In genomic region chr7:101376701-101377340, GRCm38 (mm10) we compare ENCODE assay signal across 8 mouse cellular contexts. TPM values are rescaled to one million over a fixed set of nuclear protein-coding genes. Genes with fewer than 3 reads are reported as not detected.
DNase-seq lines count a peak whose midpoint lies in the region; ATAC-seq lines count a peak whose summit lies in the region.
"Had no signal": no experiment of that assay in that cellular context is flagged by ENCODE, and none has a peak within 500 bp of the region (broad histone marks: within the 10 kb centered on the region; RNA-seq: fewer than 3 reads in every experiment).

No protein-coding gene starts in this region.

- no peak for DNase-seq in neural tube, embryonic 10.5 days (ENCODE audit: extremely low spot score, low spot score)
- DNase-seq in left cerebral cortex, postnatal 14 days (ENCODE audit: low spot score in 2 of 2), result no peak
- DNase-seq in natural killer cell, adult 2 months (ENCODE audit: low spot score in 2 of 2), result no peak

- 56% methylated on average over 10 of the region's 10 CpGs for WGBS in kidney, embryonic 15.5 days
- WGBS in kidney, embryonic 14.5 days, result 52% methylated on average over 10 of the region's 10 CpGs
- WGBS in neural tube, embryonic 14.5 days, result 45% methylated on average over 10 of the region's 10 CpGs
- 46% methylated on average over 10 of the region's 10 CpGs for WGBS in forebrain, embryonic 16.5 days

- H3K4me3 ChIP-seq in kidney, embryonic 15.5 days (replicated peaks), result no peak overlapping the region
- H3K4me3 ChIP-seq in kidney, embryonic 14.5 days (ENCODE audit: low read length), result no peak overlapping the region
- H3K4me3 ChIP-seq in neural tube, embryonic 14.5 days (ENCODE audit: low read depth, low read length), result no peak overlapping the region
- H3K4me3 ChIP-seq in forebrain, embryonic 16.5 days (replicated peaks; ENCODE audit: low read length), result no peak overlapping the region

- H3K9ac ChIP-seq in kidney, embryonic 15.5 days, result no peak overlapping the region
- no peak overlapping the region for H3K9ac ChIP-seq in kidney, embryonic 14.5 days (ENCODE audit: low read depth, low read length)
- no peak overlapping the region for H3K9ac ChIP-seq in neural tube, embryonic 14.5 days (replicated peaks; ENCODE audit: low read depth, low read length)
- no peak overlapping the region for H3K9ac ChIP-seq in forebrain, embryonic 16.5 days (replicated peaks; ENCODE audit: low read depth, low read length)

- H3K27me3 ChIP-seq in kidney, embryonic 15.5 days, result no peaks in the 10 kb centered on the region
- H3K27me3 ChIP-seq in kidney, embryonic 14.5 days (ENCODE audit: control insufficient read depth, insufficient read depth, low read length), result no peaks in the 10 kb centered on the region
- no peaks in the 10 kb centered on the region for H3K27me3 ChIP-seq in neural tube, embryonic 14.5 days (ENCODE audit: control insufficient read depth, insufficient read depth, low read length)
- H3K27me3 ChIP-seq in forebrain, embryonic 16.5 days (replicated peaks; ENCODE audit: control insufficient read depth, insufficient read depth, low read length), result no peaks in the 10 kb centered on the region

- no peaks in the 10 kb centered on the region for H3K9me3 ChIP-seq in kidney, embryonic 15.5 days (replicated peaks)
- no peaks in the 10 kb centered on the region for H3K9me3 ChIP-seq in kidney, embryonic 14.5 days (ENCODE audit: control insufficient read depth, low read length)
- no peaks in the 10 kb centered on the region for H3K9me3 ChIP-seq in neural tube, embryonic 14.5 days (ENCODE audit: control insufficient read depth, low read length)
- H3K9me3 ChIP-seq in forebrain, embryonic 16.5 days (ENCODE audit: control insufficient read depth, low read length), result no peaks in the 10 kb centered on the region

- no peak for ATAC-seq in kidney, embryonic 15.5 days (replicated peaks; ENCODE audit: low FRiP score)
- ATAC-seq in kidney, embryonic 14.5 days (ENCODE audit: low FRiP score, low TSS enrichment), result no peak
- ATAC-seq in neural tube, embryonic 14.5 days (ENCODE audit: low read depth), result peak; percentile 77; the same call in 1 of the 2 replicates
- ATAC-seq in forebrain, embryonic 16.5 days, result peak; percentile 69

- H3K36me3 ChIP-seq in kidney, embryonic 15.5 days, result no peaks in the 10 kb centered on the region
- H3K36me3 ChIP-seq in kidney, embryonic 14.5 days (ENCODE audit: control insufficient read depth, insufficient read depth, low read length), result no peaks in the 10 kb centered on the region
- H3K36me3 ChIP-seq in neural tube, embryonic 14.5 days (ENCODE audit: control insufficient read depth, insufficient read depth, low read length), result no peaks in the 10 kb centered on the region
- H3K36me3 ChIP-seq in forebrain, embryonic 16.5 days (ENCODE audit: control insufficient read depth, insufficient read depth), result no peaks in the 10 kb centered on the region

- H3K4me1 ChIP-seq in kidney, embryonic 15.5 days, result peaks cover 41% of the 10 kb centered on the region
- peaks cover 13% of the 10 kb centered on the region; the same call in 1 of the 2 replicates for H3K4me1 ChIP-seq in kidney, embryonic 14.5 days (ENCODE audit: control insufficient read depth, insufficient read depth, low read length)
- H3K4me1 ChIP-seq in neural tube, embryonic 14.5 days (ENCODE audit: control insufficient read depth, insufficient read depth, low read length), result peaks cover 5% of the 10 kb centered on the region; the same call in 1 of the 2 replicates
- H3K4me1 ChIP-seq in forebrain, embryonic 16.5 days (replicated peaks; ENCODE audit: control insufficient read depth, insufficient read depth, low read length), result peaks cover 18% of the 10 kb centered on the region

- H3K4me2 ChIP-seq in kidney, embryonic 15.5 days, result no peak overlapping the region
- H3K4me2 ChIP-seq in kidney, embryonic 14.5 days (replicated peaks; ENCODE audit: low read depth, low read length), result no peak overlapping the region
- no peak overlapping the region for H3K4me2 ChIP-seq in neural tube, embryonic 14.5 days (ENCODE audit: low read depth, low read length)
- no peak overlapping the region for H3K4me2 ChIP-seq in forebrain, embryonic 16.5 days (ENCODE audit: low read length)

- intact Hi-C loops in left cerebral cortex, postnatal 14 days (cut with DNase I), result loop anchor here (10.0 kb wide), 1 partner anchor 462 kb away; no protein-coding TSS in a partner anchor

- peak overlapping the region; percentile 89 for H3K27ac ChIP-seq in kidney, embryonic 15.5 days
- no peak overlapping the region for H3K27ac ChIP-seq in kidney, embryonic 14.5 days (ENCODE audit: low read depth, low read length)
- H3K27ac ChIP-seq in neural tube, embryonic 14.5 days (ENCODE audit: low read depth, low read length), result peak overlapping the region; percentile 39; the same call in 1 of the 2 replicates
- no peak overlapping the region for H3K27ac ChIP-seq in forebrain, embryonic 16.5 days (ENCODE audit: low read length)

RNA-seq across cellular contexts. Expression of gene Arap1, which starts 29.0 kb away (rescaled TPM):
- 78.9 and 97.1 TPM in 2 replicates for polyA plus RNA-seq in kidney, embryonic 15.5 days (2015; fragmentation: Nextera tagmentation; extraction: Ambion mirVana)
- polyA plus RNA-seq in kidney, embryonic 14.5 days (2014; fragmentation: Nextera tagmentation; extraction: Ambion mirVana), result 70.9 and 92.5 TPM in 2 replicates
- polyA plus RNA-seq in neural tube, embryonic 14.5 days (2014; fragmentation: Nextera tagmentation; extraction: Ambion mirVana), result 4.0 and 11.1 TPM in 2 replicates
- polyA plus RNA-seq in forebrain, embryonic 16.5 days (2015; fragmentation: Nextera tagmentation; extraction: Ambion mirVana), result 7.7 and 8.8 TPM in 2 replicates
- total RNA-seq in left cerebral cortex, postnatal 14 days (2021), result 10 to 100 TPM; 13.9 to 17.9 TPM

RNA-seq across cellular contexts. Expression of gene Gm45837, which starts 33.9 kb away (rescaled TPM):
- polyA plus RNA-seq in kidney, embryonic 15.5 days (2015; fragmentation: Nextera tagmentation; extraction: Ambion mirVana), result 0.14 and 0.21 TPM in 2 replicates
- 10.2 and 13.2 TPM in 2 replicates for polyA plus RNA-seq in kidney, embryonic 14.5 days (2014; fragmentation: Nextera tagmentation; extraction: Ambion mirVana)
- polyA plus RNA-seq in neural tube, embryonic 14.5 days (2014; fragmentation: Nextera tagmentation; extraction: Ambion mirVana), result not detected in 2 replicates
- not detected in 2 replicates for polyA plus RNA-seq in forebrain, embryonic 16.5 days (2015; fragmentation: Nextera tagmentation; extraction: Ambion mirVana)
- total RNA-seq in left cerebral cortex, postnatal 14 days (2021), result not detected
- total RNA-seq: left cerebral cortex, postnatal 25 days had no signal

RNA-seq across cellular contexts. Expression of gene Pde2a, which starts 44.7 kb away (rescaled TPM):
- 37.3 and 39.5 TPM in 2 replicates for polyA plus RNA-seq in kidney, embryonic 15.5 days (2015; fragmentation: Nextera tagmentation; extraction: Ambion mirVana)
- 11.0 and 16.4 TPM in 2 replicates for polyA plus RNA-seq in kidney, embryonic 14.5 days (2014; fragmentation: Nextera tagmentation; extraction: Ambion mirVana)
- 13.5 and 24.5 TPM in 2 replicates for polyA plus RNA-seq in neural tube, embryonic 14.5 days (2014; fragmentation: Nextera tagmentation; extraction: Ambion mirVana)
- 55.9 and 58.6 TPM in 2 replicates for polyA plus RNA-seq in forebrain, embryonic 16.5 days (2015; fragmentation: Nextera tagmentation; extraction: Ambion mirVana)
- 100 to 1,000 TPM; 349 to 363 TPM for total RNA-seq in left cerebral cortex, postnatal 14 days (2021)

RNA-seq across cellular contexts. Expression of gene Stard10, which starts 59.9 kb away (rescaled TPM):
- 55.4 and 58.5 TPM in 2 replicates for polyA plus RNA-seq in kidney, embryonic 15.5 days (2015; fragmentation: Nextera tagmentation; extraction: Ambion mirVana)
- polyA plus RNA-seq in kidney, embryonic 14.5 days (2014; fragmentation: Nextera tagmentation; extraction: Ambion mirVana), result 49.5 and 59.6 TPM in 2 replicates
- 12.6 and 17.4 TPM in 2 replicates for polyA plus RNA-seq in neural tube, embryonic 14.5 days (2014; fragmentation: Nextera tagmentation; extraction: Ambion mirVana)
- polyA plus RNA-seq in forebrain, embryonic 16.5 days (2015; fragmentation: Nextera tagmentation; extraction: Ambion mirVana), result 6.1 and 6.2 TPM in 2 replicates
- 10 to 100 TPM; 31.4 to 32.2 TPM for total RNA-seq in left cerebral cortex, postnatal 14 days (2021)

Comparison
In these comparisons a context has a peak if more than half of its experiments do, and no peak if none do; other contexts are left out.
1. H3K27ac ChIP-seq: peak in kidney, embryonic 15.5 days (single experiment) and neural tube, embryonic 14.5 days (single experiment); none in kidney, embryonic 14.5 days (single experiment) and forebrain, embryonic 16.5 days (single experiment).
2. ATAC-seq: peak in neural tube, embryonic 14.5 days (single experiment) and forebrain, embryonic 16.5 days (single experiment); none in kidney, embryonic 15.5 days (single experiment) and kidney, embryonic 14.5 days (single experiment).